Mouse (Mus musculus) neutrophil, adult 5-6 weeks (primary cell): Measurements from ENCODE around the gene Znhit6. TPM values are rescaled to one million over a fixed set of nuclear protein-coding genes. Genes with fewer than 3 reads are reported as not detected.

Experiments used
- ATAC-seq: fragments of 151-379, 151-347 bp; 2 replicates; pipeline ENCODE4 v1.8.0; 2017; ENCODE audit warnings: mild to moderate bottlenecking, moderate TSS enrichment; ENCODE audit not compliant: insufficient number of reproducible peaks, poor library complexity, low FRiP score, severe bottlenecking; ENCODE audit errors: extremely low read depth
- total RNA-seq: library from RNA; stranded (forward); fragments of 200-1000 nt; gene quantifications from 2 replicates; pipeline ENCODE4 v1.2.3, GENCODE M21; 2017

The Znhit6 gene
- total RNA-seq, 1 experiment from 2014 or later = 16.6 TPM

GRCm38 (mm10) chr3:145653191-145653940, 77.4 kb downstream of the Znhit6 start:
- no peak for ATAC-seq

DNA sequence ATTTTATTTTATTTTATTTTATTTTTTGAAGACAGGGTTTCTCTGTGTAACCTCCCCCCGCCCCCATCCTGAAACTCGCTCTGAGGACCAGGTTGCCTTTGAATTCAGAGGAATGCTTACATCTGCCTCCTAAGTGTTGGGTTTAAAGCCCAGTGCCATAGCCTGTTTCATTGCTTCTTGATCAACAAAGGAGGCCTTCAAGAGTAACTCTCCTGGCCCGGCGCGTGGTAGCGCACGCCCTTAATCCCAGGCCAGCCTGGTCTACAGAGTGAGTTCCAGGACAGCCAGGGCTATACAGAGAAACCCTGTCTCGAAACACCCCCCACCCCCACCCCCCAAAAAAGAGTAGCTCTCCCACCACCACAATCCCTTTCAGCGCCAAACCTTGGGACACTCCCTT, 78.0 kb downstream of the Znhit6 start:
- ATAC-seq = no peak

Other genes with a start within 250 kb of the Znhit6 start
- gene Ccn1, start 73.8 kb downstream of the Znhit6 start, total RNA-seq = 0.37 TPM in 1 of 2 replicates, not detected in the other
- gene Ddah1, start 182.5 kb downstream of the Znhit6 start, total RNA-seq = not detected in 2 replicates